Mouse (Mus musculus): Measurements from ENCODE around the gene Selenop. TPM values are rescaled to one million over a fixed set of nuclear protein-coding genes. Genes with fewer than 3 reads are reported as not detected.

Selenop gene
- total RNA-seq, 2 experiments from 2014 or later = 309 to 364 TPM

DNA sequence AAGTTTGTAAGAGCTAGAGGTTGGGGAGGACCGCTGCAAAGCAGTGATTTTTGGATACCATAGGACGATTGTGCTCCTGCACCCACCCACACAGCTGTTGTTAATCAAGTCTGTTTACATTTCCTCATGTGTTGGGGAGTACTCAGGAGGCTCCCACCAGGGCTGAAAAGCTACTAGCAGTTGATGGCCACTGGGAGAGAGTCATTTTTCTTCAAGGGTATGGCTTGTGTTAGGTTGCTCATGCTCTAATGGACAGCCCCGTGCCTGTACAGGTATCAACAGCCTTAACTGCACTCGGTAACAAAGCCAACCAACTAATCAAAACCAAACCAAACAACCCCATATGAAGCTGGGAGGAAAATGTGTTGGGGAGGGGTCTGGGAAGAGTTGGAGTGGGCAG, 1.1 kb downstream of the Selenop start:
- DNase-seq (ENCODE audit: low spot score in 2 of 2) = no peak
- intact Hi-C loops (cut with DNase I) = no loop called here

DNA sequence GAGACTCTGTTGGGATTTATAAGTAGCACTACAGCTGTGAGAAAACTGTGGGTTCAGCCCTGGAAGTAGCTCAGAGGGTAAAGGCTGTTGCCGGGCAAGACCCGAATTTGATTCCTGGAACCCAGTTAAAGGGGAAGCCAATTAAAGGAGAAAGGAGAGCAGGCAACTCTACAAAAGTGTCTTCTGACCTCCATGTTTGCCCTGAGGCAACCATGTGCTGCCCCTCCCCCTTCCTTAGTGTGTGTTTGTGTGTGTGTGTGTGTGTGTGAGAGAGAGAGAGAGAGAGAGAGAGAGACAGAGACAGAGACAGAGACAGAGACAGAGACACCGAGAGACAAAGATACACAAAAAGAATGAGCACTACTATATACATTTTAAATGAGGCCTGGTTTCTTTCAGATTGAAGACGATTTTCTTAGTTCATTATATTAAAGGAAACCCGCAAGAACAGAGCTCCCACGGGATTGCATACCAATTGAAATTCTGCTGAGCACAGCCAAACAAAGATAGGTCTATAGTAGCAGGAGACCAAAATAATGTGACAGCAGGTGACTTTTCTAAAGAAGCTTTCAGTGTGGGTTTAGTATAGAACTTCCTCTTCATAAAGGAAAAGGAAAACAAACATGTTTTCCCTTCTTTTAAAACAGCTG, 1.8 kb downstream of the Selenop start:
- DNase-seq (ENCODE audit: low spot score in 2 of 2) = peak in 1 of 2 experiments; percentile 38
- intact Hi-C loops (cut with DNase I) = loop anchor here (1.0 kb wide), 1 partner anchor 38 kb away; no protein-coding TSS in a partner anchor

DNA sequence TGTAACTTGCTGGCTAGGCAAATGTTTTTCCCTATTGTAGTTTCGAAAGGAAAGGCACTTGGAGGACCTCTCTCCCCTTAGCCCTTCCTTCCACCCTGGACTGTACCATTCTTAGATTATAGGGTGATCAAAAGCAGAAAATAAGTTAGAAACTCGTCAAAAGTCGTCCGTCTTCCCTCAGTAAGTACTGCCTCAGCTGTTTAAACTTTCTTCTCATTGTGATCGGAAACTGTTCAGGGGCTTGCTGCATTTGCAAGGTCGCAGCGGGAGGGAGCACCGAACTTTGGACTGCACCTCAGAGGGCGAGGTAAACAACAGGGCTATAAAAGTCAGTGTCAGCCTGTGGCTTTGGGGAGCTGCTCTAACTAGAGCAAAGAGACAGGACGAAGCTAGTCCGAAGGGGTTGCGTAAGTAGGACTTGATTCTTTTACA, 2.3 kb downstream of the Selenop start:
- intact Hi-C loops (cut with DNase I) = loop anchor here (1.0 kb wide), 1 partner anchor 38 kb away; no protein-coding TSS in a partner anchor

DNA sequence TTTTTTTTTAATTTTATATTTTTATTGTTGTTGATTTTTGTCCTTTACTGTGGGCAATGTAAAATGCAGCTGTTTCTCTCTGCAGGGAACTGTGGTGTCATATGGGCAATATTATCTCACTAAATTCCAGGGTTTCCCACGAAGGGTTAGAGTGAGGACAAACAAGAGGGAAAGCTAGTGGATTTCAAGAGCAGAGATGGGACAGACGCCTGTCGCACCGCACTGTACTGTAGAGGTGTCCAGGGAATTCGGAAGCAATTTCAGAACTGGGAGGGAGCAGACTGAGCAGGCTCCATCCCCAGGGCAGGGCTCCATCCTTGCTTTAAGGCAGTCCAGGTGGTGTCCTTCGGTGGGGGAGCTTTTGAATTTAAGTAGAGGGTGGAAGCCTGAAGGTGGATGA, 2.9 kb downstream of the Selenop start:
- DNase-seq (ENCODE audit: low spot score in 2 of 2) = no peak
- intact Hi-C loops (cut with DNase I) = no loop called here

More for the DNA sequence above, 2.3 kb downstream of the Selenop start:
- peak; percentile 40 to 50 for DNase-seq (ENCODE audit: low spot score in 2 of 2)

DNA sequence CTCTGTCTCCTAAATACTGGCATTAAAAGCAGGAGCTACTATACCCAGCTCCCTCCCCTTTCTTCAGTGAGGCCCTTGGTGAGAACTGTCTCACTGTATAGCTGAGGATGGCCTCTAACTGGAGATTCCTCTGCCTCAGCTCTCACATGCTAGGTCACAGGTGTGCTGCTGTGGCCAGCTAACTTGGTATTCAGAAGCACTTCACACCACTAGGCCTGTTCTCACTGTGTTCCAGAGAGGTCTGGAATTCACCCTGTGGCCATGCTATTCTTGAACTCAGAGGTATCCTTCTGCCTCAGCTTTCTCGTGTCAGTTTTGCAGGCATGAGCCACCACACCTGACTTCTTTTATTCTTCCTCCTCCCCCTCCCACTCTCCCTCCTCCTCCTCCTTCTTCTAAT, 4.8 kb downstream of the Selenop start:
- intact Hi-C loops (cut with DNase I) = no loop called here
- DNase-seq (ENCODE audit: low spot score in 2 of 2) = no peak

DNA sequence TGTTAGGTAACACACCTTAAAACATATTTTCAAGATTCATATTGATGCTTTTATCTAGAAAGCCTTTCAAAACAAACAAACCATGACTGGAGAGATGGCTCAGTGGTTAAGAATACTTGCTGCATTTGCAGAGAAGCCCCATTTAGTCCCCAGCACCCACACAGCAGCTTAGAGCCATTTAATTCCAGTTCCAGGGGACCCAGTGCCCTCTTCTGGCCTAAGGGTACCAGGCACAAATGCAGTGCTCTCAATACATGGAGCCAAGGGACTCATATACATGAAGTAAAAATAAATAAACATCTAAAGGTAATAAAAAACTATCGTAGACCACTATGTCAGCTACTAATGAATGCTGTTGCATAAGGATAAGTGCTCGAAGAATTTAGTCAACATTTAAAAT, 9.0 kb downstream of the Selenop start:
- intact Hi-C loops (cut with DNase I) = no loop called here
- no peak for DNase-seq (ENCODE audit: low spot score in 2 of 2)

DNA sequence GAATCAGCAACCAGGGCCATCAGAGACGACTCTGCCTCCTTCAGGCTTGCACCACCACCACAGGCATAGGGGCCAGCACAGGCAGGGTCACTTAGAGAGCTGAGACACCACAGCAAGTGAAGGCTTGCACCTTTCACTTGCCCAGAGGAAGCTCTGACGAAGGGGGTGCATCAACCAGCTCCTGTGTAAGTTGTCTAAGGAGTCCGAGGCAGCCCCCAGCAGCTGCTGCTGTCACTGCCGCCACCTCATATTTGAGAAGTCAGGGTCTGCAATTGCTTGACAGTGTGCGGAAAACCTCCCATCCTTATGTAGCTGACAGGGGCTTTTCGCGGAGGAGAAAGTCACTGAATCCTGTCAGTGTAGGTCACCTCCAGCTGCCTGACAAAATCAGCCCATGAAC, 10.9 kb downstream of the Selenop start:
- intact Hi-C loops (cut with DNase I) = no loop called here

DNA sequence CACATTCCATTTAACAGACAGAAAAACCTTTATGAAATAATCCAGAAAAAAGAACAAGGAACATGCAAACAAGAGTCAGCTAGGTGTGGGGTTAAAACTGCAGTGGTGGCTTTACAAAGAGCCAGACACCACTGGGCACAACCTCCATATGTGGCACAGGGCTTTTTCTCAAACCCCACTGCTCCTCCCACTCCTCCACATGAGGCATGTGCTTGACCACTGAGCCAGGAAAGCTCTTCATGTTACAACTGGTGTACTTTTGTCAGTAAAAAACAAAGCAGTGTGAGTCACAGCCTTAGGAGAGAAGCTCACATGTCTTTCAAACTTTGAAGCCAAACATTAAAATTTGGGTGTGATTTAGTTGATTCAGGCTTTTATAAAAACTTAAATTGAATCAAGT, 12.9 kb downstream of the Selenop start:
- DNase-seq (ENCODE audit: low spot score in 2 of 2) = no peak
- intact Hi-C loops (cut with DNase I) = no loop called here

More for the DNA sequence above, 10.9 kb downstream of the Selenop start:
- no peak for DNase-seq (ENCODE audit: low spot score in 2 of 2)

DNA sequence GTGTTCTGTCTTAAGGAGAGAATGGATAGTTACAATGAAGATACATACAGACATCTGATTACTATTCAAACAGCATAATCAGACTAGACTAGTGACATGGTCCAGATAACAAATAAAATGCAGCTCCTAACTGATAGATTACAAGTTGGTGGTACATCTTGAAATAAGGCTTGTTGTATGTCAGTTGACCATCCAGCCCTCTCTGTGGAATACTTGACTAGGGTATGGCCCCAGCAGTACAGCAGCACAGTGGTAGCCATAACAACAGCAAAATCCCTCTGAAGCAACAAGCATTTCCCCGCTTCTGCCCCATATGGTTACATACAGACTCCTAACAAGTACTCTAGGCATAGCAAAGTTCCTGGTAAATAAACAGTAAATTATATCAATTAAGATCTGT, 13.4 kb downstream of the Selenop start:
- no peak for DNase-seq (ENCODE audit: low spot score in 2 of 2)
- intact Hi-C loops (cut with DNase I) = no loop called here

DNA sequence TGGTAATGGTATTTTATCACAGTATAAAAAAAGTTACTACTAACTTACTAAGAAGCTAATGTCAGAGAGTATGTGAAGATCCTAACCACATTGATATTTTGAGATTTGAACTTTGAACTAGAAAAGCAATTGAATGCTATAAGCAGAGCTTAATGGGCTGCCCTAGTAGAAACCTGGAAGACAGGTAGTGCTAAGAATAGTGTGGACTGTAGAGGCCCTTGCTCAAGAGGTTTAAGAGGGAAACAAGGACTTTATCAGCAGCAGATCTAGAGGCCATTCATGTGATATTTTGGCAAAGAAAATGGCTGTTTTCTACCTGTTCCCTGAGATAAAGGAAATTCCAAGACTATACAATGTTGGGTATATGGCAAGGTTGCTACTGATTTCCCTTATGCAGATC, 17.7 kb downstream of the Selenop start:
- intact Hi-C loops (cut with DNase I) = no loop called here
- no peak for DNase-seq (ENCODE audit: low spot score in 2 of 2)

DNA sequence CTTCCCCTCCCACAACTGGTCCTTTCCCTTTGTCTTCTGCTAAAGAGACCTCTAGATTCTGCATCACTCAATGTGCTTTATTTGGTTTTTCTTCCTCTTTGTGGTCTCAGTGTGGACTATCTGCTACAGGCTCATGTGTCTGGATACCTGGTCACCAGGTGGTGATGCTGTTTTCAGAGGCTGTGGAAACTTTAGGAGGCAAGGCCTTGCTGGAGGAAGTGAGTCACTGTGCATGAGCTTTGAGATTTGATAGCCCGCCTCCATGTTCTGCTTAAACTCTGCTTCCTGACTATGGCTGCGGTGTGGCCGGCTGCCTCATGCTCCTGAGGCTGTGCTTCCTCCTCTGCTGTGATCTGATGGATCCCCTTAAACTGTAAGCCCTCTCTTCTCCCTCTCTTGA, 22.1 kb downstream of the Selenop start:
- intact Hi-C loops (cut with DNase I) = no loop called here
- no peak for DNase-seq (ENCODE audit: low spot score in 2 of 2)

DNA sequence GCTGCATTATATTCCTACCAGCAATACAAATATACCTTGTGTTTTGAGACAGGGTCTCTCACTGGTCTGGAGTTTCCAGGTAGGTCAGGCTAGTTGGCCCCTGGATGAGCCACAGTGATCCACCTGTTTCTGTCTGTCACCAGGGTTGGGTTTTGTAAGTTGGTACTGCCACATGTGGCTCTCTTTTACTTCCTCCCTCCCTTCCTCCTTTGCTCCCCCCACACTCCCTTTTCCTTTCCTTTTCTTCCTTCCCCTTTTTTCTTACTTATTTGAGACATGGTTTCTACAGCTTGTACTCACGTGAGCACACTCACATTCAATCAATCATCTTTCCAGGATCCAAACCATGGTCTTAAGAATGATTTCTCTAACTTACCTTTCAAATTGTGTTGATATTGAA, 25.1 kb downstream of the Selenop start:
- no peak for DNase-seq (ENCODE audit: low spot score in 2 of 2)
- intact Hi-C loops (cut with DNase I) = no loop called here

DNA sequence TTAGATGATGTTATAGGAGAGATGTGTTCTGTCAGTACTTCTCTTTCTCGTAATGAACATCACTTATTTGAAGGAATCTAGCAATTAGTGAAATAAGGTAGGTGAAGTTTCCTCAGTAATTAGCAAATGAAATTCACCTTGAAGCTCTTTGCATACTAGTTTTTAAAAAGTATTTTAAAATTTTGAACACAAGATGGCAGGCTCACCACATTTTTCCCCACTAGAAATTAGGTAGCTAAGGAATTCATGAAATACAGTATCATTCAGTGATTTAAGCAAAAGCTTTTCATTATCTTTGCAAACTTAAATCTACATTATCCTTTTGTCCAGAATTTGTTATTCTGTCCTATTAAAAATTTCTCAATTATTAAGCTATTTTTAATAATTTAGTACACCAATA, 27.6 kb downstream of the Selenop start:
- peak in 1 of 2 experiments; percentile 23 for DNase-seq (ENCODE audit: low spot score in 2 of 2)
- intact Hi-C loops (cut with DNase I) = loop anchor here (2.0 to 5.0 kb wide), 3 partner anchors 286 to 746 kb away; partner anchors contain the start of gene Ghr

DNA sequence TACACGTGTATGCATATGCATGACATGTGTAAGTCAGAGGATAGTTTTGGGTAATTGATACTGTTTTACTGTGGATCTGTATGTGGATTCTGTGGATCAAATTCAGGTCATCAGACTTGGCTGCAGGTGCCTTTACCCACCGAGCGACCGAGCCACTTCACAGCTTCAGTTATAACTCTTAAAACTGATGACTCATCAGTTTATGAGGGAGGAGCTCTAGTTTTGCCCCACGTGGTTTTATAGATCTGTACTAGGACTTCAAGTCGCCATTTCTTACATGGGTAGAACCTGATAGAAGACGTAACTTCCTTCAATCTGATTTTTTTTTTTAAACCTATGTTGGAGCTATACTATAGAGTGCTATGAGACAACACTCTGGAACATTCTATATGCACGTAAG, 29.3 kb downstream of the Selenop start:
- intact Hi-C loops (cut with DNase I) = loop anchor here (2.0 to 5.0 kb wide), 3 partner anchors 285 to 745 kb away; partner anchors contain the start of gene Ghr
- no peak for DNase-seq (ENCODE audit: low spot score in 2 of 2)

DNA sequence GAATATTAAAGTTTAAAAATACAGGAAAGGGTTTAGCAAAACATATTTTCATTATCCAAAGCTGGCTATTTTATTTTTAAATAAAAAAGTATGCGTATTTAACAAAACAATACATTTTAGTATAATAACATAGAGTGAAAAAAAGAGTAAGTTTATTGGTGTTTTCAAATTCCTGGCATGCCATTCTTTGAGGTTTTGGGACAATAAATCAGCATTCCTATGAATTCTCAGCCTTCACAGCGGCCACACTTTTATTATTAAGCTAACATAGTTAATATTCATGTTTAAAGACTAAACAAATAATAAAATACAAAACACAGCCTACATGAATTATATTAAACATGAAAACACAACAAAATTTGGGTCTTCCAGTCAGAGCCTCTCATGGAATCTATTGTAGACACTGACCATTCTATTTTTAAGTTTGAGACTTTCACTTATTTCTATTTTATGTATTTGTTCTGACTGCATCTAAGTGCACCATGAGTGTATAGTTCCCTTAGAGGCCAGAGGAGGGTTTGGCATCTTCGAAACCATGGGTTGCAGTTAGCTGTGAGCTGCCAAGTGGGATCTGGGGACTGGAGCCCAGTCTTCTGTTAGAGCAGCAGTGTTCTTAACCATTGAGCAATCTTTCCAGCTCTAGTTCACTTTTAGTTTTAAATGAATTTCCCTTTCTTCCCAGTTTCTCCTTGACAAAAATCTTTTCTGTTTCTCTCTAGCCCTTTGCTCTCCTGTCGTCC, 32.2 kb downstream of the Selenop start:
- intact Hi-C loops (cut with DNase I) = no loop called here
- no peak for DNase-seq (ENCODE audit: low spot score in 2 of 2)

DNA sequence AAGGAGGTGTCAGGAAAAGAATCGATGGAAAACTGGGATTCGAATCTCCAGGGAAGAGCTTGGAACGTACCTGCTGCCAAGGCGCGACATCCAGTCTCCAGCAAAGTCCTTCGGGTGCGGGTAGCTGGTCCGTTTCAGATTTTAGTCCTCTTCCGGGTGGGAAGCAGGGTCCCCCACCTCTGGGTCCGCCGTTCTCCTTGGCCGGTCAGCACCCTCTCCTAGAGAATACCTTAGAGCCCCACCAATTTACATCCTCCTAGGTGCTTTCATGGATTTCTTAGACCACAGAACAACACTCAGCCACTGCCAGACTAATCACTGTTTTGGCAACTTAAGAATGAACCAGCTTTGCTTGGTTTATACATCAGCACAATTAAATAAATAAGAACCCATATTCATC, 35.1 kb downstream of the Selenop start, which contains the start of gene Ccdc152:
Ccdc152 (minus strand) TSS at position 101 of the 400 bp plus-strand sequence.
- intact Hi-C loops (cut with DNase I) = no loop called here
- no peak for DNase-seq (ENCODE audit: low spot score in 2 of 2)

DNA sequence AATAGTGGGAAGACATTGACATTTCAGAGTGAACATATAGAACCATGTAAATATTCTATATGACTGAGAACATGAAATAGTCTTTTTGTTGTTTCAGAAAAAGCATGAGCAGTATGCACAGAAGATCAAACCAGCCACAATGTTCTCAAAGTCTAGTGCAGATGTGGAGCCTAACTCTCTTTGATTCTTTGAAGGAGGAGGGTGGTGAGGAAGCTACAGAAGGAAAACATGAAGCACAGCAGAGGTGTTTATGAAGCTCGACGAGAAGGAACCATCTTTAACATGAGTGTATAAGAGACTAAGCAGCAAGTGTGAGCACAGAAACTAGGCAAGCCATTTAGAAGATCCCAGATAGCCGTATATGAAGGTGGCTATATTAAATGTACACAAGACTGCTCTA, 41.5 kb downstream of the Selenop start:
- intact Hi-C loops (cut with DNase I) = no loop called here
- DNase-seq (ENCODE audit: low spot score in 2 of 2) = no peak

DNA sequence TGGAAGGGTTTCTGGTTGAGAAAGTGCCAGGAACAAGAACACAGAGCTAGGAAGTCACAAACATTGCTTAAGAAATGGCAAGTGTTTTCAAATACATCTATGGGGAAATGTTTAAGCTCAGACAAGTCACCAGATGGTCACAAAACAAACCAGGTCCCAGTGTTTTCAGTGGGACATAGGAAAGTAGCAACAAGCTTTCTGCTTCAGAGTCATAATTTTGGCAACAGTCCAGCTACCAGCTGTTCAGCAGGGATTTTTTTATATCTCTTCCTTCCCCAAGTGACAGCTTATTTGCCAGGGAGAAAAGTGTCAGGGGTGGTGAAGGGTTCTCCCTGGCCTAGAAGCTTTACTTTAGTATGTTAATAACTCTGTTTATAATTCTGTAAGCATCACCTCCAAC, 44.6 kb downstream of the Selenop start:
- peak; percentile 20 to 54 for DNase-seq (ENCODE audit: low spot score in 2 of 2)
- intact Hi-C loops (cut with DNase I) = no loop called here

DNA sequence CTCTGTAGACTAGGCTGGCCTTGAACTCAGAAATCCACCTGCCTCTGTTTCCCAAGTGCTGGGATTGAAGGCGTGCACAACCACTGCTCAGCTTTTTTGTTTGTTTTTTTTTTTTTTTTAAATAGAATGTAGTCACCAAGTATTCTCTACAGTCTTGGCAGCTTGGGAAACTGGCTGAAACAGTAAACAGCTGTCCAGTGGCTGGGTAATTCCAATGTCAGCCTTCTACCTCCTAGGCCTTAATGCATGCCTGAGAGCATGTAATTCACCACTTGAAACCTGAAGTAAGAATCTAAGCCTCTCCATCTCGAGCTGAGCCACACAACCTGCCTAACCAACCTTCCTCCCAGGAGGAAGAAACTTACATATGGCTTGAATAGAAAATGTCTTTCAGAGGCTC, 48.3 kb downstream of the Selenop start:
- intact Hi-C loops (cut with DNase I) = no loop called here
- DNase-seq (ENCODE audit: low spot score in 2 of 2) = no peak

DNA sequence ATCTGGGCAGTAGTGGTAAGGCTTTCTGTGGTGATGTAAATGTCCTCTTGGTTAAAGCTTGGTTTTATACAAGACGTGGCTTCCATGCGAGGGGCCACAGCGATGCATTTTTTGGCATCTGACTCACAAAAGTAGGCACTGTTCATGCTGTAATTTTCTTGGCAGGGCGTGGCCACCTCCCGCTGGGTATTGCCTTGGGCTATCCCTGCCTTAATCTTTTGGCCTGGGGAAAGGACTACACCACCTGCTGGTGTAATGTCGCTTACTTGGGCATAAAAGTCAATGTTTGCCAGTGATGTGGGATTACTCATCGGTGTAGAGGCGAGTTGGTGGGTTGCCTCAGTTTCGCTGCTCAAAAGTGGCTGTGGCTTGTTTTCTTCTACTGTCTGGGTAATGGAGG, 51.6 kb downstream of the Selenop start:
- intact Hi-C loops (cut with DNase I) = no loop called here
- no peak for DNase-seq (ENCODE audit: low spot score in 2 of 2)

DNA sequence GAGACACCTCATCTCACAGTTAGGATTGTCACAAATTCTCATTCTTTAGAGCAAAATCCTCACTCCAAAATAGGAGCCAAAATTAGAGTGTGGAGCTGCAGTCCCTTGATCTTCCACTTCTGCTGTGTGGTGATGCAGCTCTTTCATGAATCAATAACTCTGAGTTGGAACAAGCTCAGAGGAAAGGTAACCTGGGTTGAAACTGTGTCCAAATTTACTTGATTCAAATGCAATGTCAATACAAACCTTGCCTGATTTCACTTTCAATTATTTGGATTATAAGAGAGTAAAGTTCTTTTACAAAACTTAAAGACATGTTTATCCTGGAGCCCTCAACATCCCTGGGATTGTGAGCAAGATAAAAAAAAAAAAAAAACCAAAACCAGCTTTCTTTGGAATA, 54.7 kb downstream of the Selenop start:
- intact Hi-C loops (cut with DNase I) = no loop called here
- DNase-seq (ENCODE audit: low spot score in 2 of 2) = no peak
